Mouse (Mus musculus) megakaryocyte, embryonic 14.5 days (primary cell): ENCODE results near the gene Atg7. TPM values are rescaled to one million over a fixed set of nuclear protein-coding genes. Genes with fewer than 3 reads are reported as not detected.

ENCODE experiments used
- H3K27me3 ChIP-seq: replicated peaks from 2 replicates; pipeline ENCODE3; 2012; ENCODE audit warnings: inconsistent platforms
- H3K36me3 ChIP-seq: replicated peaks from 2 replicates; pipeline ENCODE3; 2012; ENCODE audit warnings: low read length, inconsistent platforms, mixed read lengths
- H3K4me1 ChIP-seq: 2 replicates; pipeline ENCODE4 v1.6.1; 2012; ENCODE audit warnings: inconsistent platforms
- H3K4me3 ChIP-seq: replicated peaks from 2 replicates; pipeline ENCODE3; 2012; ENCODE audit warnings: moderate library complexity, mild to moderate bottlenecking, inconsistent platforms
- H3K9me3 ChIP-seq: 2 replicates; pipeline ENCODE4 v1.6.1; 2012; ENCODE audit warnings: inconsistent platforms
- FLI1 ChIP-seq: IDR thresholded peaks from 2 replicates; pipeline ENCODE4 v1.6.1; 2012; ENCODE audit warnings: low read length, inconsistent platforms, mixed read lengths
- GATA1 ChIP-seq: IDR thresholded peaks from 3 replicates; pipeline ENCODE4 v1.6.1; 2012; ENCODE audit warnings: mixed read lengths, low read length, inconsistent platforms, borderline replicate concordance
- polyA plus RNA-seq: library from polyadenylated mRNA; stranded (reverse); fragments of >175 nt; gene quantifications from 2 replicates; pipeline ENCODE4 v1.2.3, GENCODE M21; 2012; ENCODE audit warnings: low replicate concordance; ENCODE audit not compliant: insufficient read depth

Atg7 gene
- polyA plus RNA-seq, 1 experiment: 92.9 TPM

DNA sequence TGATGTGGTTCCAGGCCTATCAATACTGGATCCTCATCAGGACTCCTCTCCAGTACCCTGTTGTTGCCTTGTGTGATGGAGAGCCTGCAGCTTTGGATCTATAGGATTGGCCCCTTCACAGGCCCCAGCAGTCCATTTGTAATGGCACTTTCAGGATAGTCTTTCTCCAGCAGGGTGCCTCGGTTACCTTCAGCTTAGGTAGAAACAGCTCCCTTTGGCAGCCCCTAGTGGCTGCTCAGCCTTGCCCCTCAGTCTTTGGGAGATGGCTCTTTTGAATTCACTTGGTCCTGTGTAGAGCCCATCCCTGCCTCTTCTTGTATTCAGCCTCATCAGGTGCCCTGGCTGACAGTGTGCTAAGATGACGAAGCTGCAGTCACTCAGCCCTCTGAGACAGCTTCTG lies 184.0 kb downstream of the Atg7 start:
- Histone ChIP-seq H3K4me1 (peaks cover 19% of the 10 kb centered on the region), H3K27me3 (no peaks in the 10 kb centered on the region), H3K36me3 (peaks cover 20% of the 10 kb centered on the region), H3K4me3 (no peak overlapping the region), H3K9me3 (peaks cover 13% of the 10 kb centered on the region)
- no peak for TF ChIP-seq GATA1
- TF ChIP-seq FLI1: no peak

DNA sequence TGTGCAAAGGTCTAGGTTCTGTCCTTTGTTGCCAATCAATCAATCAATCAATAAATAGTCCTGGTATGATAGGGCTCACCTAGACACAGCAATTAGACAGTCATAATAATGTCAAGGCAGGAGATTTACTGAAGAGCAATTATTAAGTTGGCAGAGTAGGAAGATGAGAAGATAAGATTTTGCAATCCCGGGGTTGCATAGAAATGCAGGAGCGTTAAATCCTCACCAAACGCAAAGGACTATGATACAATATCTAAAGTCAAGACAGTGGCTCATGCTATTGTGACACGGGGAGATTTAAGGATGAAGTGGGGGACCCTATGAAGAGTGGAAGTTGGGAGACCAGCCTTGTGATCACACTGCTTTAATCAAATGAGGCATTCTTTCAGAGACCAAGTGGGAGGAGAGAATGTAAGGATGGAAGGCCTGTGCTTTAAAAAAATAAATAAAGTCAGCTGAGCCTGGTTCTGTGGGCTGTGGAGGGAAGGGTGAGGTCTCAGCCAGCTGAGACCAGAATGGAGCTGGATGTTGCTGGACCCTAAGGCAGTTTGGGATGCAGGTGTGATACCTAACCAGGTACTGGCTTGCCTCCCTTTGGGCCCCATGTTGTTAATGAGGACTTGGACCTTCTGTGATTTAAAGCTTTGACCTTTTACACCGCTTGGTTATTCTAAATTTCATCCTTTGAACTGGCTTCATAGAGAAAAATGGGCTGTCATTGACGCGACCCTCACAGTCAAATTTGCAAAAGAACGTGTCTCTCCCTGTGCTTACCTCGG lies 187.0 kb downstream of the Atg7 start:
- Histone ChIP-seq H3K4me1 (peaks cover 46% of the 10 kb centered on the region), H3K27me3 (no peaks in the 10 kb centered on the region), H3K9me3 (no peaks in the 10 kb centered on the region), H3K36me3 (peaks cover 6% of the 10 kb centered on the region), H3K4me3 (no peak overlapping the region)
- no peak for TF ChIP-seq GATA1
- no peak for TF ChIP-seq FLI1

DNA sequence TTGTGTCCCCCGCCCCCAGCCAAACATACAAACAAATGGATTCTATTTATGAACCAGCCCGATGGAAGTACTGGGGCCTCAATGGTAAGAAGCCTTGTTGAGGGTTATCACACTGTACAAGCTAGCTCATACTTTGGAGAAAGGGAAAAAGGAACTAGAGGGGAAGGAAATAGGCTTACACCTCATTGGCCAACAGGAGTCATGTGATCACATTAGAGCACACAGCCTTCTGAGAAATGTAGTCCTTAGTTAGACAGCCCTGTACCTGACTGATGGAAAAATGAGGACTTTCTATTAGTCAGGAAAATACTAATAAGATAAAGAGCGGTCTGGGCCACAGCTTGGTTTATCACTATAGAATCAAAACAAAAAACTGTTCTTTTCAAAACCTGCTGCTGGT lies 188.9 kb downstream of the Atg7 start:
- Histone ChIP-seq H3K4me3 (no peak overlapping the region), H3K36me3 (no peaks in the 10 kb centered on the region), H3K4me1 (peaks cover 63% of the 10 kb centered on the region), H3K9me3 (no peaks in the 10 kb centered on the region), H3K27me3 (no peaks in the 10 kb centered on the region)
- TF ChIP-seq FLI1 (no peak), GATA1 (no peak)

DNA sequence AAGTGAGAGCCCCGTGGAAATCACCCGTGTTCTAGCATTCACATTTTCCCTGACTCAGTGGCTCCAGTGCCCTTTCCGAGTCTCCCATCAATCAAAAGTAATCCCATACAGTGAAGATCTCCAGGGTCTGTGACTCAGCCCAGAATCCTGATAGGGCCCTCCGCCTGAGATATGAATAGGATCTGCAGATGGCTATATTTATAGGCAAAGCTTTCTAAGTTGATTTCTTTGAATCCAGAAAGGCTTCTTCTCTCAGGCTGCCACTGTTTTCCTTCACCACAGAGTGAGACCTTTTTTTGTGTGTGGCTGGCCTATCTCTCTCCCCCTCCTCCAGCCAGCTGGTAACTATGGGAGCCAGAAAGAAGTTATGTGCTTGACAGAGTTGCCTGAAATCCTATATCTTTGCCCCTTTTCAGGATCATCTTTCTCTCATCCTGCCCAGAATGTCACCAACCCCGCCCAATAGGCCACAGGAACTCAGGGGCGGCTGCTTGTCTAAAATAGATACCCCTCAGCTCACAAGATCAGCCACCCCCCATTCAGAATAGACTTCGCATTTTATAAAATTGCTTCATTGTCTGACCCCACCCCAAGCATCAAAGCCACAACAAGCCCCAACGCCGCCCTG lies 190.3 kb downstream of the Atg7 start:
- no peaks in the 10 kb centered on the region for H3K27me3 ChIP-seq
- TF ChIP-seq GATA1 (no peak), FLI1 (no peak)
- peaks cover 11% of the 10 kb centered on the region for H3K36me3 ChIP-seq
- H3K4me3 ChIP-seq: no peak overlapping the region
- peaks cover 68% of the 10 kb centered on the region for H3K4me1 ChIP-seq
- H3K9me3 ChIP-seq: peaks cover 5% of the 10 kb centered on the region; the same call in 1 of the 2 replicates

DNA sequence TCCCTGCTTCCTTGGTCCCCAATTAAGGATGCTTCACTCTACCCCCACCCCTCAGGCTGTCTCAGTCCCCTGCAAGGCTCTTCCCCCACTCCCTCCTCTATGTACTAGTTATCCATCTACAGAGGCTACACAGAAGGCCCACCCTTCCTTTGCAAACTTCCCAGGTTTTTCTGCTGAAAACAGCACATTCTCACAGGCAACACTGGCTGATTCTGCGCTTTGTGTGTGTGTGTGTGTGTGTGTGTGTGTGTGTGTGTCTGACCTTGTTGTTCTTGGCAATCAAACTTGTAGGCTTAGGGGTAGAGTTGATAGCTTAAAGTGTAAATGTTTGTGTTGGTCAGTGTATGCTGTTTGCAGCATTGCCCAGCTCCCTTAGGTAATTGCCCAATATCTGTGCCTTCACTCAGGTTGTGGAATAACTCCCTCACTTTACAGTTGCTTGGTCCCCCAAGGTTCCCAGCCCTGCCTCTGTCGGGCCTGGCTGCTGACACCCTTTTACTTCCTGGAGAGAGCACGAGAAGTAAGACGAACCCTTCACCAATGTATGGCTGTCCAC lies 191.0 kb downstream of the Atg7 start:
- TF ChIP-seq FLI1: no peak
- TF ChIP-seq GATA1: no peak
- peaks cover 74% of the 10 kb centered on the region for H3K4me1 ChIP-seq
- no peaks in the 10 kb centered on the region for H3K27me3 ChIP-seq
- no peak overlapping the region for H3K4me3 ChIP-seq
- H3K9me3 ChIP-seq: peaks cover 11% of the 10 kb centered on the region
- H3K36me3 ChIP-seq: peaks cover 16% of the 10 kb centered on the region

DNA sequence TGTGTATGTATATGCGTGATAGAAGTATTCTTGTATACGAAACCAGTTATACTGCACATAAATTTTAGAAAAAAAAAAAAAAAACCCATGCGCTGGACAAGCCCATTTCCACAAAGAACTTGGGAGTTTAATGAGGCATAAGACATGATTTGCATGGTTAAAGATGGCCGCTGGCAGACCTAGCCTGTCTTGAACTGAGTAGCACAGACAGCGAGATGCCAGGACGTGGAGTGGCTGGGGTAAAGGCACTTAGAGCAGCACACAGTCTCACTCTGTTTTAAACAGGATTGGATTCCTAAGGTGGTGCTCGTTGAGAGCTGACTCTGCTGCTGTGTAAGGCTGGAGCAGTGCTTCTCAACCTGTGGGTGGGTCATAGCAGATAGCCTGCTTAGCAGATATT lies 192.4 kb downstream of the Atg7 start:
- no peak overlapping the region for H3K4me3 ChIP-seq
- peaks cover 88% of the 10 kb centered on the region for H3K4me1 ChIP-seq
- no peaks in the 10 kb centered on the region for H3K27me3 ChIP-seq
- TF ChIP-seq FLI1 (no peak), GATA1 (no peak)
- H3K9me3 ChIP-seq: peaks cover 12% of the 10 kb centered on the region
- H3K36me3 ChIP-seq: peaks cover 18% of the 10 kb centered on the region

DNA sequence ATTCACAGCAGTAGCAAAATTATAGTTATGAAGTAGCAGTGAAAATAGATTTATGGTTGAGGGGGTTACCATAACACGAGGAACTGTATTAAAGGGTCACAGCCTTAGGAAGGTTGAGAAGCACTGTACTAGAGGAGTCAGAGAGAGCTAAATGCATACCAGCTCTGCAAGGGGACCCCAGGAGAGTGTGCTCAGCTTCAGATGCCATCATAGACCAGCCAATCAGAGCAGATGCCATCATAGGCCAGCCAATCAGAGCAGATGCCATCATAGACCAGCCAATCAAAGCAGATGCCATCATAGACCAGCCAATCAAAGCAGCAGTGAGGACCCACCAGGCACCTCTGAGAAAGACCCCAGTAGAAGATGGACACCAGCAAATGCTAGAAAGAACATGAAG lies 192.9 kb downstream of the Atg7 start:
- Histone ChIP-seq H3K27me3 (no peaks in the 10 kb centered on the region), H3K4me1 (peaks cover 88% of the 10 kb centered on the region)
- TF ChIP-seq GATA1: no peak
- no peak for TF ChIP-seq FLI1

DNA sequence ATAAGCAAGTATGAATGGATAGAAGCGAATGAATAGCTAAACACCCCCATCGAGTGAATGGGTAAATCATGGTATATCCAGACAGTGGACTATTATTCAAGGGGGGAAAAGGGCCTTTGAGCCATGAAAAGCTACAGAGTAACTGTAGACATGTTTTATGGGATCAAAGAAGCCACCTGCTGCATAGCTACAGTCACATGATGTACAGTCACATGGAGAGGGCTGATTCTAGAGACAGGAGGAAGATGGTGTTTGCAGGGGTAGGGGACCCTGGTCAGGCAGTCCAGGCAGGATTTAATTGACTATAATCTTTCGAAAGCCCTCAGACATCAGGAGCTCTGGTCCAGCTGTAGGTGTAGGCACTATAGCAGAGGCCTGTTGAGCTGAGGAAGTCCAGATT lies 193.5 kb downstream of the Atg7 start:
- H3K9me3 ChIP-seq: peaks cover 12% of the 10 kb centered on the region
- H3K27me3 ChIP-seq: no peaks in the 10 kb centered on the region
- TF ChIP-seq FLI1: no peak
- TF ChIP-seq GATA1: no peak
- H3K4me1 ChIP-seq: peaks cover 87% of the 10 kb centered on the region
- H3K4me3 ChIP-seq: no peak overlapping the region
- peaks cover 18% of the 10 kb centered on the region for H3K36me3 ChIP-seq

More for the DNA sequence above, 192.9 kb downstream of the Atg7 start:
- H3K9me3 ChIP-seq: peaks cover 12% of the 10 kb centered on the region
- H3K36me3 ChIP-seq: peaks cover 18% of the 10 kb centered on the region
- H3K4me3 ChIP-seq: no peak overlapping the region

DNA sequence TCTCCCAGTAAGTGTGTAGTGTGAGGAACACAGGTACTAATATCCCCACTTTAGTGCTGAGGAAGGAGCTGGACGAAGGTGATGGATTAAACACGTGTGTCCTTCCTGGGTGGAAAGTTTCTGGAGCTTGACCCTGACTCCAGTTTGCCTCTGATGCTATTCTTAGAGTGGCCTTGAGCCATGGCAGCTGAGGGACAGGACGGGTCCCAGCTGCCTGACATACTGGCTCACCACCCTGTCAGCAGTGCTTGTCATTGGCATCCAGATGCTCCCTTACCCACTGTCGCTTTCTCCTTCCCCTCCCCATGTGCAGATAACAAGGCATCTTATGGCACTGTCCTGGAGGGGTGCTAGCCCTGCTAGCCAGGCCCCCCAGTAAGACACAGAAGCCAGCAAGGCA lies 196.0 kb downstream of the Atg7 start:
- Histone ChIP-seq H3K9me3 (peaks cover 18% of the 10 kb centered on the region), H3K36me3 (peaks cover 24% of the 10 kb centered on the region), H3K4me3 (peak overlapping the region; percentile 78), H3K4me1 (peaks cover 73% of the 10 kb centered on the region), H3K27me3 (no peaks in the 10 kb centered on the region)
- no peak for TF ChIP-seq GATA1
- TF ChIP-seq FLI1: no peak

DNA sequence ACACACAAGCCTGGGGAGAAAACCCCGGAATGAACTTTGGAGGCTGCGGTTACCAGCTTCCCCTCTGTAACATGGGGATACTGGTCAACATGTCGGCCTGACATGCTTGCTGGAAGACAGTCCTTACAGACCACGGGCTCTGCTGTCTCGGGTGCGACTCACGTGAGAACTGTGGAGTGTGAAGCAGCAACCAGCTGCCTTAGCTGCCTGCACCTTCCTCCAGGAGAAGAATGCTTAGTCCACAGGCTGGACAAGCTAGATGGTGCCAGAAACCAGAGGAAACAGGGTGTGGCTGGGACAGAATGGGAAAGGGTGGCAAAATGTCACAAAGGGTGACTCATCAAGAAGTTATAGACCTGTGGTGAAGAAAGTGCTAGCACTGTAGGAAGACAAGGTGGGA lies 197.1 kb downstream of the Atg7 start:
- peaks cover 62% of the 10 kb centered on the region for H3K4me1 ChIP-seq
- H3K4me3 ChIP-seq: peak overlapping the region; percentile 51
- H3K36me3 ChIP-seq: peaks cover 24% of the 10 kb centered on the region
- H3K9me3 ChIP-seq: peaks cover 21% of the 10 kb centered on the region
- H3K27me3 ChIP-seq: no peaks in the 10 kb centered on the region
- TF ChIP-seq FLI1 (no peak), GATA1 (no peak)
